Mouse (Mus musculus): ENCODE measurements around the gene Kbtbd12. TPM values are rescaled to one million over a fixed set of nuclear protein-coding genes. Genes with fewer than 3 reads are reported as not detected.
A peak's percentile ranks its signal among the peaks of the same experiment; 100 is the strongest.

Kbtbd12 gene
- total RNA-seq, 2 experiments from 2014 or later, result 0.42 to 0.66 TPM

DNA sequence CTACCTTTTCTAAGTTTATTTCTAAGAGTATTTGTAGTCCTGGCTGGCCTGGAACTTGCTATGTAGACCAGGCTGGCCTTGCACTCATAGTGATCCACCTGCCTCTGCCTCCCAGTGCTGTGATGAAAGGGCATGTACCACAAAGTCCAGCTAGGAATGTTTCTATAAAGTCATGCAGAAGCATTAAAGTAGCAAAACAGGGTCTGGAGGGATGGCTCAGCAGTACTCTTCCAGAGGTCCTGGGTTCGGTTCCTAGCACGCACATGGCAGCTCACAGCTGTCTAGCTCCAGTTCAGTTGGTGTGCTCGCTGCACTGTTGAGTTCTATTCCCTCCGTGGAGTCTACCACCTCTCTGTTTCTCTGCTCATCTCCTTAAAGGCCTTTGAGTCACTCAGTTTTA lies 77.6 kb downstream of the Kbtbd12 start:
- intact Hi-C loops (cut with DNase I), result loop anchor here (5.0 kb wide), 1 partner anchor 272 kb away; no protein-coding TSS in a partner anchor

GRCm38 (mm10) chr6:88559688-88560087 lies 78.1 kb downstream of the Kbtbd12 start:
- no peak for DNase-seq (ENCODE audit: low spot score in 2 of 2)
- intact Hi-C loops (cut with DNase I), result loop anchor here (5.0 kb wide), 1 partner anchor 273 kb away; no protein-coding TSS in a partner anchor

More for the DNA sequence above, 77.6 kb downstream of the Kbtbd12 start:
- no peak for DNase-seq (ENCODE audit: low spot score in 2 of 2)

DNA sequence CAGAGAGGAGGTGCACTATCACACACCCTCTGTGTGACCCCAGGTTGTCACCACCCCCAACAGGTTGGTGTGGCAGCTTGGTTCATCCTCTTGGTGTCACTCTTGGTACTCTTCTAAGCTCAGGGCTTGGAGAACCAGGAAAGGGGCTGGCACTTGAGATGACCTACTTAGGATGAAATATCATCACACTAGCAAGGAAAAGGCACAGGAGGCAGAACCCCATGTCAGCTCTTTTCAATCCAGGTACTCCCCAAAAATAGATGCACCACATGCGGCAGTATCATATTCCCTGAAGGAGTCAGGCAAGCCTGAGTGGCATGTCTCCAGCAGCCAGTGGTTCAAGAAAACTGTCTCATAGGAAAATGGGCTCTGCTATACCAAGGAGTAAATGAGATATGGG lies 79.7 kb downstream of the Kbtbd12 start:
- intact Hi-C loops (cut with DNase I), result no loop called here
- peak in 1 of 2 experiments; percentile 22 for DNase-seq (ENCODE audit: low spot score in 2 of 2)

GRCm38 (mm10) chr6:88557548-88557947 lies 80.2 kb downstream of the Kbtbd12 start:
- intact Hi-C loops (cut with DNase I), result no loop called here
- no peak for DNase-seq (ENCODE audit: low spot score in 2 of 2)

GRCm38 (mm10) chr6:88549916-88550315 lies 87.8 kb downstream of the Kbtbd12 start:
- intact Hi-C loops (cut with DNase I), result loop anchor here (5.0 kb wide), 1 partner anchor 307 kb away; no protein-coding TSS in a partner anchor

GRCm38 (mm10) chr6:88549137-88549814 lies 88.5 kb downstream of the Kbtbd12 start:
- peak; percentile 32 to 41 for DNase-seq (ENCODE audit: low spot score in 2 of 2)
- intact Hi-C loops (cut with DNase I), result no loop called here

More at GRCm38 (mm10) chr6:88549916-88550315, 87.8 kb downstream of the Kbtbd12 start:
- DNase-seq (ENCODE audit: low spot score in 2 of 2), result no peak

GRCm38 (mm10) chr6:88548405-88549049 lies 89.2 kb downstream of the Kbtbd12 start:
- intact Hi-C loops (cut with DNase I), result no loop called here
- DNase-seq (ENCODE audit: low spot score in 2 of 2), result no peak

- intact Hi-C loops (cut with DNase I), result no loop called here
- DNase-seq (ENCODE audit: low spot score in 2 of 2), result no peak
These were observed 92.4 kb downstream of the Kbtbd12 start for GRCm38 (mm10) chr6:88545397-88545790.

- DNase-seq (ENCODE audit: low spot score in 2 of 2), result no peak
- intact Hi-C loops (cut with DNase I), result no loop called here
These were observed 92.9 kb downstream of the Kbtbd12 start for GRCm38 (mm10) chr6:88544644-88545396.

GRCm38 (mm10) chr6:88544241-88544640 lies 93.5 kb downstream of the Kbtbd12 start:
- intact Hi-C loops (cut with DNase I), result no loop called here
- DNase-seq (ENCODE audit: low spot score in 2 of 2), result no peak

DNA sequence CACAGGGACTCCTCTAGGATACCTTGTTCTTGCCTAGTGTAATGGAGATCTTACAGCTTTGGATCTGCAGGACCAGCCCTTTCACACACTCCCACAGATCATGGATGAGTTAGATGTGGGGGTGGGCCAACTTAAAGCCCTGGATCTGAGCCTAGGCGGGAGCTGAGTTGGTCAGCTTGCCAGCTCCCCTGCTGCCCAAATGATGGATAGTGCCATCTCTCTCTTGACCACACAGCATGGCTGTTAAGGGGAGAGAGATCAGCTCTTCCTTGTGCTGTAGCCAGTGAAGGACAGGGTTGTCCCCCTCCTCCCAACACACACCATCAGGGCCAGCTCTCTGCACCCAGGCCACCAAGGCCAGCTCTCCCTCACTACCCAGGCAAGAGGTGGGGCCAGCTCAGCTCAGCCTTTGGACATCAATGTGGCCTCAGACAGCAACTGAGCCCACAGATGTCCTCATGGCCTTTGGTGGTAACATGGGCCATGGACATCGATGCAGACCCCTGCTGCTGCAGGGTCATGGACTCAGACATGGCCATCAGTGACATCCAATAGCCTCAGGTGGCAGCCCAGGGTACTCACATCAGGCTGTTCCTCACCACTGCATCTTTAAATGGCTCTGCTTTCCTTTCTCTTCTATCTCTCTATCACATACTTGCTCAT lies 97.5 kb downstream of the Kbtbd12 start:
- no peak for DNase-seq (ENCODE audit: low spot score in 2 of 2)
- intact Hi-C loops (cut with DNase I), result no loop called here

GRCm38 (mm10) chr6:88530306-88530705 lies 107.4 kb downstream of the Kbtbd12 start:
- intact Hi-C loops (cut with DNase I), result no loop called here
- peak in 1 of 2 experiments; percentile 1 for DNase-seq (ENCODE audit: low spot score in 2 of 2)

GRCm38 (mm10) chr6:88524056-88524455 lies 113.7 kb downstream of the Kbtbd12 start:
- intact Hi-C loops (cut with DNase I), result no loop called here
- peak in 1 of 2 experiments; percentile 7 for DNase-seq (ENCODE audit: low spot score in 2 of 2)

DNA sequence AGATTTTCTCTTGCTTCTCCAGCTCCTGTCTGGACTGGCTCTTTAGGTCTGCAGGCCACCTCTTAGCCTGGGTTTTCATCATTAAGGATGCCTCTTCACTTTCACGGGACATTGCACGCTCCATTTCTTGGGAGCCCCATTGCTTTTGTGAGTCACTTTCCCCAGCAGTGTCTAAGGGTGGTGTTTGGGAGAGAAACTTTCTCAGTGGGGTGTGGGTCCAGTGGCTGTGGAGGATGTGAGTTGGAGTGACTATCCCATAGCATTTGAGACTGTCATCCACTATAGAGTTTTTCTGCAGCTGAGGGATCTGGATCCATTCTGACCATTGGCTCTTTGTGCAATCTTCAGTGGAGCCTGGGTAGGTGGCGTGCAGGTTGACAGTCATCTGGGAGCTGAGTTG lies 114.3 kb downstream of the Kbtbd12 start:
- peak in 1 of 2 experiments; percentile 3 for DNase-seq (ENCODE audit: low spot score in 2 of 2)
- intact Hi-C loops (cut with DNase I), result no loop called here

DNA sequence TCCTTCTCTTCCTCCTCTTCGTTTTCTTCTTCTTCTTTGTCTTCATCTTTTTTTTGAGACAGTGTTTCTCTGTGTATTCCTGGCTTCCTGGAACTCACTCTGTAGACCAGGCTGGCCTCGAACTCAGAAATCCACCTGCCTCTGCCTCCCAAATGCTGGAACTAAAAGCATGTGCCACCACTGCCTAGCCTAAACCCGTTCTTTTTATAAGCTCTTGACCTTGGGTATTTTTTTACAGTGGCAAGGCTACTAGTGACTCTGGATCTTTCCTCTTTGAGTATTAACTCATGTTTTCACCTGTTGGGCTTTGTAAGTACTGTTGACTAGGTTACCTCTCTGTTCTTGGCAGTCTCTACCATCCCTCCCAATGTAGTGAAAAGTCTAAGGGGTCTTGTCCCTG lies 114.7 kb downstream of the Kbtbd12 start:
- DNase-seq (ENCODE audit: low spot score in 2 of 2), result no peak
- intact Hi-C loops (cut with DNase I), result no loop called here

DNA sequence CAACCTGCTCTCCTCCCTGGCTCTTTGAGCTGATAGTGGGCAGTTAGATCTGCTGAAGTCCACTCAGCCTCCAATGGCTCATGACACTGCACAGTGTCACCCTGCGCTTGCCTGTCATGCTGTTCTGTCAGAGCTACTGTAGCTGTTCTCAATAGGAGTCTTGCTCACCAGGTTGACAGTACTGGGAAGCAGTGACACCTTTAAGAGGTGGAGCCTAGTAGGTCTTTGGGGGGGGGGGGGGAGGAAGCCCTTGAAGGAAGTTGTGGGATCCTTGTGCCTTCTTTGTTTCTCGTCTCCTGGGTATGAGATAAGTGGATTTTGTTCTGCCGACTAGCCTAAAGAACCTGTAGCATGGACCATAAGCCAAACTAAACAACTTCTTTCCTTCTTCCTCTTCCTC lies 115.1 kb downstream of the Kbtbd12 start:
- no peak for DNase-seq (ENCODE audit: low spot score in 2 of 2)
- intact Hi-C loops (cut with DNase I), result no loop called here

DNA sequence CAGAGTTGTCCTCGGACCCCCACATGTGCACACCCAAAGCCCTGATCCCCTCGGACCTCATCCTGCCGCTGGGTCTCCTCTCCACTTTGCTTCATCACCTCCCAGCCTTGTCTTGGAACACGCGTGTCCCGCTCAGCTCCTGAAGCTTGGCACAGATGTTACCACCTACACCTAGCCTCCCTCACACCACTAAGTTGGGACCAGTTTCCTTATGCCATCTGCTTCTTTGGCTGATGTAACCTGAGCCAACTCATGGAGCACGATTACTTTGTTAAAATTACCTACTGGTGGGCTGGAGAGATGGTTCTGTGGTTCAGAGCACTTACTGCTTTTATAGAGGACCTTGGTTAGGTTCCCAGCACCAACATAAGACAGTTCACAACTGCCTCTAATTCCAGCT lies 115.9 kb downstream of the Kbtbd12 start:
- DNase-seq (ENCODE audit: low spot score in 2 of 2), result peak; percentile 57 to 73
- intact Hi-C loops (cut with DNase I), result no loop called here

- peak; percentile 96 for DNase-seq (ENCODE audit: low spot score in 2 of 2)
- intact Hi-C loops (cut with DNase I), result no loop called here
These were observed 119.1 kb downstream of the Kbtbd12 start, which contains the start of gene Sec61a1 for GRCm38 (mm10) chr6:88518404-88519263. TSS of gene Sec61a1 (minus strand) at chr6:88518905.
